Mouse (Mus musculus) spleen, adult 12 weeks (tissue): ENCODE measurements around the gene Apoa1.

ENCODE experiments used
- DNase-seq: peaks from one replicate; pipeline ENCODE4 v3.0.0; 2022; ENCODE audit warnings: low spot score

The Apoa1 gene

DNA sequence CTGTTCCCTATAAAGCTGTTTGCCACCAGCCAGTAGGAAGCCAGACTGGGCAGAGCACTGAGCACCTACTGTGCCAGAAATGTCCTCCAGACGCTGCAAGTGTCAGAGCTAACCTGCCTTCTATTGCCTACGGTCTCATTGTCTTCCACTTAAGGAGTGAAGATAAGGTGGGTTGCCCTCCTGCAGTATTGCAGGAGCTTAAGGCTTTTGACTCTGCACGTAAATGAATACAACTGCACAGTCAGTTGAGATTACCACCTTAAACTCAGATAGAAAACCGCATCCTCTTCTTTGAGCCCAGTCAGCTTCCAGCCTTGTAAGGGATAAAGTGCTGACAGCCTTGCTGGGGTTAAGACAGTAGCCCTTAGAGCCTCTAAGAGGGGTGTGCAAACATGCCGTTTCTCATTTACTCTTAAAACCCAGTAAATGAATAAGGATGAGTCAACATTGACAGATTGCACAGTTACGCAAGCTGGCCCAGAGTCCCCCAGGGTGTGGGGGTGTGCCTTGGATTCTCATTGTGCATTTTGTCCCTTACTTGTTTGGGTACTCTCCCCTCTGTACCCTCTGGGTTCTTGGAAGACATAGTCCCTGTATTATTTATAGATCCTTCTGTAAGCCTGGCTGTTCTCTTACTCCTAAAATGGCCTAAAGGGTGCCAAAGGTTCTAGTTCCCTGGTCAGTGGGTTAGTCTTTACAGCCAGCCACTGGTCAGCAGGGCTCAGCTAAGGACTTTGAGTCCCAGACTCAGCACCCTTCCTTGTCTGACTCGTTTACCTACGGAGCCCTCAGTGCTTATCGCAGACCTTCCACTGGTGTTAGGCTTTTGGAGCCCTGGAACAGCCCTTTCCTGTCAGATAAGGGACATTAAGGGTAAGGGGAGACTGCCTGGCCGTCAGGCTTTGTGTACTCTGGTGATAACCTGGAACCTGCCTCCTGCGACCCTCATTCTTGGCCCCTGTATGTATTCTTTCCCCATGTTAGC lies 12.8 kb upstream of the Apoa1 start:
- DNase-seq, result no peak

DNA sequence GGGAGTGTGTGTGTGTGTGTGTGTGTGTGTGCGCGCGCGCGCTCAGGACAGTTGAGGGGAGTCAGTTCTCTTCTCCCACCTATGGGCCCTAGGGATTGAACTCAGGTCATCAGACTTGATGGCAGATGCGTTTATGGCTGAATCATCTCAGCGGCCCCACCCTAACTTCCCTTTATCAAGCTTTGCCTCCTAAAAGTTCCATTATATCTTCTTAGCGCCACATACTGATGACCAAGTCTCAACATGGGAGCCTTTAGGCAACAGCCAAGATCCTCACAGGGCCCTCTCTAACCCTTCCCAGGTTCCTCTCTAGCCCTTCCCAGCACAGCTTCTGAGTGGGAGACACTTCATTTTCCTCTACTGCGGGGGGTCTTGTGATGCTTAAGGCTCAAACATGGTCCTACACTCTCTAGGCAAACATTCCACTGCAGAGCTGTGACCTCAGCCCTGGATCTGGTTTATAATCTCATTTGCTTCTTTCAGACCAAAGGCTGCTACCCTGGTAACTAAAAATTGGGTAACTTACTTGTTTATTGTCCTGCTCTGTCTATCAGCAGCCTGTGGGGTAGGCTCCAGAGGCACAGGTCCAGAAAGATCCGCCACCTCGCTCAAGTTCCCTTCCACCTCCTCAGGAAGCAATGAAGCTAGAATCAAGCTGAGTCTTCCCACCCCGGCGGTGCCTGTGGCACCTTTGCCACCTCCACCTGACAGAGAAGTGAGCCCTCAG lies 11.5 kb upstream of the Apoa1 start:
- no peak for DNase-seq

DNA sequence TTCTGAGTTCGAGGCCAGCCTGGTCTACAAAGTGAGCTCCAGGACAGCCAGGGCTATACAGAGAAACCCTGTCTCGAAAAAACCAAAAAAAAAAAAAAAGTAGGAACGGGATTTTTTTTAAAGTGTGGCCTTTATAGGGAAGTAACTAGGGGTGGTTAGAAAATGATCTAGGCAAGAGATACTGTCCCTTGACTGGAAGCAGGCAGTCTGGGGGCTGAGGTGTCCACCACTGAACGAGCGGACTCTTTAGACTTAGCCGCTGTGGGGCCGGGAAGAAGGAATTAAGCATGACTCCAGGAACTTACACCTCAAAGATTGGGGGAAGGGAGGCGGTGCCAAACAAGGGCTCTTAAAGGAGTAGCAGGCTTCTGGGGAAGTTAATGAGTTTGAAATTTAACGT lies 10.2 kb upstream of the Apoa1 start:
- DNase-seq, result no peak

DNA sequence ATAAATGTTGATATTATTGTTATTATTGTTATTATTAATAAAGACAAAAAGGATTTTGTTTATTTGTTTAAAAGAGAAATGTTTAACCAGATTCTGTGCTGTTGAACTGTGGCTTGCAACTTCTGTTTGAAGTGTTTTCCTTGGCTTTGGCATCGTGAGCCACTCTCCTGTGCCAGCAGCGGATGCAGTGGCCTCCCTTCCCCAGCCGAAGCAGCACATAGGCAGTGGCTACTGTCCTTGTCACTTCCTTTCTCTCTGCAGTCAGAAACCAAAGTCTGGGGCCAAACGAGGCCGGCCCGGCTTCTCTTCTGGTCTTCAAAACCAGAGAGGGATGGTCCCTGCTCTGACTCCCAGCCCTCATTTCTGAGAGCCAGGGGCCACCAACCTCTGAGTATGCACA lies 5.3 kb upstream of the Apoa1 start:
- DNase-seq, result no peak

DNA sequence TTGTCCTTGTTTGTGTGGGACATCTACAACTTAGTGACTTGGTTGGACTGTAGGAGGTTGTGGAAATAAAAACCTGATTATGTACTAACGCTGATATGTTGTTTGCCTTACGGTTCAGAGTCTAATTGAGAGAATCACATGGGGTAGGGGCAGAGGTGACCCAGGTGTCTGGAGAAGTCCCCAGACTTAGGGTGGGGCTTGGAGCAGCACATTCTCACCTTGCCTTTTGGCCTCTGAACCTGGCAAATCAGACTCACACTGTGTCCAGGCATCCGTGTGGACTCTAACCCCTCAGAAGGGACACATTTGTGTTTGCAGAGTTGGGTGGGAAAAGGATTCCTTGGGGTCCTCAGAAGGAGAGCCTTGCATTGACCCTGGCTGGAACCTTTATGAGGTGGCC lies 4.3 kb upstream of the Apoa1 start:
- no peak for DNase-seq

DNA sequence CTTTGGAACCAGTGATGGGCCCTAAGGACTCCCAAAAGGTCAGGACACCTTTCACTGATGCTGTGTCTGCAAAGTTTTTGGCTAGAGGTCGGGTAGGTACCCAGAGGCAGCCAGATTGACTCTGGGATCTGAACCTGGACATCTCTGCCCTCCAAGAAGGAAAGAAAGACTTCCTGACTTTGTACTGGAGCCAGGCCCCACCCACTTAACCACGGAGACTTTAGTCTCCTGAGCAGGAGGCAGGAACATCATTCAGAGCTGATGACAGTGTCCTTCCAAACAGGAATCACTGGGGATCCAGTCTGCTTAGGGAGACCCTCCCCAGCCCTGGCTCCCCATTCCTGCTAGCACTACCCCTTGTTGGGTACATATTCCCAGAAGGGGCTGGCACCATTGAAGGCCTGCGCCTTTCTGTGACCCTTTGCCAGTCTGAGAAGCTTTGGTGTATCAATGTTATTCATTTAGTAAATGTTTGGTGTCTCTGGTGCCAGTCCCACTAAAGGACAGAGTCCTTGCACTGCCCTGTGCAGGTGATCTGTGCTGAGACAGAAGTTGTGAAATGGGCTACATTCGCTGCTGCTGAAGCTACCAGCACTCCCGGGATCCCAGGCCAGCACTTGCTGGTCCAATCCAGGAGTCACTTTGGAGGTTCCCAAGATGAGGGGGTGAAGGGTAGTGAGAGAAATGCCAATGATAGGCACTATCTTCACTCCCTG lies 3.3 kb upstream of the Apoa1 start:
- DNase-seq, result no peak

DNA sequence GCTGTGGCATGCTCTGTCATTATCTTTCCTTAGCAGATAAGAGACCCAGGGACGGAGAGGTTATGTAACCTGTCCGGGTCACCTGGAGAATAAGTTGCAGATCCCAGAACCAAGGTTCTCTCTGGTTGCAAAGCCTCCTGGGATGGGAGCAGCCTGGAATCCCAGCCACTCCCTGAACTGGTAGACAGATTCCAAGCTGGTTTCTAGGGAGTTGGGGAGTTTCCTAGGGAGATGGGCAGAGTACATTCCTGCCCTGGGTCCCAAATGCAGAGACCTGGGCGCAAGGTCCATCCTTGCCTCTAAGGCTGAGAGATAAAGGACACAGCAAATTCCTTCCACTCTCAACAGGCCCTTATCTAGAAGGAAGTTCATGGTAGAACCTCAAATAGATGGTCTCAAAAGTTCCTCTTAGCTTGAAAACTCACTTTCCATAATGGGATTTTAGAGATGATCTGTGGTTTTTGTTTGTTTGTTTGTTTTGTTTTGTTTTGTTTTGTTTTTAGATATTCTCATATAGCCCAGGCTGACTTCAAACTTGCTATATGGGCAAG lies 1.2 kb upstream of the Apoa1 start:
- no peak for DNase-seq

DNA sequence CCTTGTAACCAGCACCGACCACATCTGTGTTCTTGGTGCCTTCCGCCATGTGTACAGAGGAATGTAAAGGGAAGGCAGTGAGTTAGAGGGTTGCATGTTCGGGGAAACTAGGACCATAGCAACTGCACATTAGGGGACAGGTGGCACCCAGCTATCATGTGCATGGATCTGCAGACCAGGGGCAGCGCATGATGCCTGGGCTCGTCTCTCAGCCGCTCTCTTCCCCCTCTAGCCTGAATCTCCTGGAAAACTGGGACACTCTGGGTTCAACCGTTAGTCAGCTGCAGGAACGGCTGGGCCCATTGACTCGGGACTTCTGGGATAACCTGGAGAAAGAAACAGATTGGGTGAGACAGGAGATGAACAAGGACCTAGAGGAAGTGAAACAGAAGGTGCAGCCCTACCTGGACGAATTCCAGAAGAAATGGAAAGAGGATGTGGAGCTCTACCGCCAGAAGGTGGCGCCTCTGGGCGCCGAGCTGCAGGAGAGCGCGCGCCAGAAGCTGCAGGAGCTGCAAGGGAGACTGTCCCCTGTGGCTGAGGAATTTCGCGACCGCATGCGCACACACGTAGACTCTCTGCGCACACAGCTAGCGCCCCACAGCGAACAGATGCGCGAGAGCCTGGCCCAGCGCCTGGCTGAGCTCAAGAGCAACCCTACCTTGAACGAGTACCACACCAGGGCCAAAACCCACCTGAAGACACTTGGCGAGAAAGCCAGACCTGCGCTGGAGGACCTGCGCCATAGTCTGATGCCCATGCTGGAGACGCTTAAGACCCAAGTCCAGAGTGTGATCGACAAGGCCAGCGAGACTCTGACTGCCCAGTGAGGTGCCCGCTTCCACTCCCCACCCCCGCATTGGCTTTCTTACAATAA lies 1.4 kb downstream of the Apoa1 start:
- peak; percentile 8 for DNase-seq

DNA sequence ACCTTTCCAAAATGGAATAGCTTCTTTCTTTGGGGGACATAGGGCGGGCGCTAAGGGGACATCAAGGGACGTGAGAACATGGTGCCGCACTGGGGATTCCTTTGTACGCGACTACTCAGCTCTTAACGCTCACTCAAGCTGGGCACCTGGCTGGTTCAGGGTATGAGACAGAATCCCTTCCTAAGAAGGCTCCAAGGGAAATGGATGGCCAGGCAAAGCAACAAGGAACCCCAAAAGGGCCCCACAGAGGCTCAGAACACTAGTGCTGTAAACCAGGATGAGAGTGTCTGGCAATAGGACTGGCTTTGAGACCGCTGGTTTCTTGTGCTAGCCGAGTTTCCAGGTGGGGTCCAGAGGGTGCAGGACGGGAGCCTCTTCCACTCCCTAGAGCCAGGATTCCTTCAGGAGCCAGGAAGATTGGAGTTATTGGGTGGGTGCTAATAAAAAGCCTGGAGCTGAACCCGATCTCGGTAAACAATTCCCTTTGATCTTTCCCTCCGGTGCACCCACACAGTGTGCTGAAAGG lies 2.1 kb downstream of the Apoa1 start:
- DNase-seq, result no peak

DNA sequence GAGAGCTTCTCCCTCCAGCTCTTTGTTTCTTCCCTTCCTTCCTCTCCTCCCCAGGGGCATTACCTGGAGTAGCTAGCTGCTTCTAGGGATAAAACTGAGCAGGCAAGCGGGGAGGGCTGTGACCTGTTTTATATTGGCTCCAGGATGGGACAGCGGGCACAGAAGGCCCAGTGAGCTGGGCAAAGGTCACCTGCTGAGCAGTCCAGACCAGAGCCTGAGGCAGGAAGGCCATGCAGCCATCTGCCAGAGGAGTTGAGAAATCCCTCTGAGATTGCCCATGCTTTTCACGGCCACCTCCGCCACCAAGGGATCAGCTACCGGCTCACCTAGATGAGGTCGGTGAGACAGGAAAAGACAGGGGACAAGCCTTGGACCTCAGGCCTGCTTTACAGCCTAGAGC lies 6.8 kb downstream of the Apoa1 start:
- DNase-seq, result no peak

DNA sequence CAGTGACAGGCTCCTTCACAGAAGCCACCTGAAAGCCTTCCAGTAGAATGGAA lies 7.0 kb downstream of the Apoa1 start, which contains the start of gene Apoc3:
TSS of gene Apoc3 (minus strand) at position 41 of the 53 bp plus-strand sequence.
- no peak for DNase-seq

DNA sequence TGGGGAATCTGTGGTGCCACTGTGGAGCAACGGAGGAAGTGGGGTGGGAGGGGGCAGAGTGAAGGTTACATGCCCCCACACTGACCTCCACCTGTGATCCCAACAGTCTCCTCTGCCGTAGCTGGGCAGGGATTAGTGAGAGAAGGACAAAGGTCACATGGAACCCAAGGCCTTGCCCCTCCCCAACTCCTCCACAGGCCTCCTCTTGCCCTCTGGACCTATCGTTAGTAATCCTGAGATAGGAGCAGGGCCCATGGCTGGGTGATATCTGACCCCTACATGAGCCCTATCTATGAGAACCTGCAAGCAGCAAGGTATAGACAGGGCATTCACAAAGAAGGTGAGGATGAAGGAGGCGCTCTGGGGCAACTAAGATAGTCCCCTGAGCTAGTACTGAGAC lies 7.3 kb downstream of the Apoa1 start:
- no peak for DNase-seq

DNA sequence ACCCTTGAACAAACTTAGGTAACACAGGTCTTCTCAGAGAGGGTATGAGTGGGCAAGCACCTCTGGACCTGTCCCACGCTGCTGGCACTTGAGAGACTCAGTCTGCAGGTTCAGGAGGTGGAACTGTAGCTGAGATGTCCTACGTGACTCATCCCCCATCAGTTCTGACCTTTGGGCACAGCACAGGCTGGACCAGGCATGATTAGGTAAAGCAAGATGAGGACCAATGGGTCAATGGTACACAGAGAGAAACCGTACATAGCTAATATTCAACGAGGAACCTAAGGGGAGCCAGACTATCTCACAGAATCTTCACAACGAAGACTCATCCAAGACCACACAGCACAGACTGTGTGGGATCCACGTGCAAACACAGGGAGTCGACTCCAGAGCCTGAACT lies 10.5 kb downstream of the Apoa1 start:
- no peak for DNase-seq

DNA sequence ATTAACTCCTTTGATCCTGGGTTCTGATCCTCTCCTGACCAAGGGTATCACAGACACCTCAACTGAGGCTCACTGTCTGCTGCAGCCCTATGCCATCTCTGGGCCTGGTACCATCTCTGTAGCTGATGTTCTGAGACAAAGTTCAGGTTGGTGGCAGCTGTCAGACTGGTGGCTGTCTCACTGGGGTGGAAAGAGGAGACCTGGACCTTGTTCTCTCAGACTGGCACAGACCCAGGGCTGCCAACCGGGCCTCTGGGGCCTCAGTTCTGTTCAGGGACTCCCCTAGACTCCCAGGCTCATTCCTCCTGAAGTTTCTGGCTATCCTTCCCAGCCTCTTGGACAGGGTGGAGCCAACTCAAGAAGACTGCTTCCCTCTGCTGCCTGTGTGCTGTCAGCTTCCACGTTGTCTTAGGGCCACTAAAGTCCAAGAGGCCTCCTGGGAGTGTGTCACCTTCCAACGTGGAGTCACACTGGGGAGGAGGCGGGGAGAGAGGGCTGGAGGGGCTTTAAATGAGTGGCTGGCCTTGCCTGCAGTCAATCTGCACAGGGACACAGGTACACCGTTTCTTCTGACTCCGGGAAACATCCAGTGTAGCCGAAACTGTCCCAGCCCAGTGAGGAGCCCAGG lies 12.3 kb downstream of the Apoa1 start, which contains the start of gene Apoa4:
TSS of gene Apoa4 (plus strand) at position 171 of the 628 bp plus-strand sequence.
- no peak for DNase-seq

DNA sequence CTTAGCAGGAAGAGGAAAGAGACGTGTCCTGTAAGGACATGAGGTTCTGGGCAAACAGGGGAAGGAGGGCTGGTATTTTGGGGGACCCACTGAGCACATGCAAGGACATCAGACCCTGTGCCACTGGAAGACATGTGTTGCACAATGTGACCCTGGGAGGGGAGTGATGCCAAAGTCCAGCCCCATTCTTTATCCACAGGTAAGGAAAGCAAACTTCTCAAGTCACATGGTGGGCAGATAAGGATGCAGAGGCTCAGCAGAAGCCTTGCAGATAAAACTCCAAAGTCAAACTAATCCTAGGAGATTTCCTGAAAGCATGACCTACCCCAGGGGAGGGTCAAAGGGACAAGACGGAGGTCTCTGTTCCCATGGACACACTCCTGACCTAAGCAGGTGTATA lies 13.4 kb downstream of the Apoa1 start:
- DNase-seq, result no peak

DNA sequence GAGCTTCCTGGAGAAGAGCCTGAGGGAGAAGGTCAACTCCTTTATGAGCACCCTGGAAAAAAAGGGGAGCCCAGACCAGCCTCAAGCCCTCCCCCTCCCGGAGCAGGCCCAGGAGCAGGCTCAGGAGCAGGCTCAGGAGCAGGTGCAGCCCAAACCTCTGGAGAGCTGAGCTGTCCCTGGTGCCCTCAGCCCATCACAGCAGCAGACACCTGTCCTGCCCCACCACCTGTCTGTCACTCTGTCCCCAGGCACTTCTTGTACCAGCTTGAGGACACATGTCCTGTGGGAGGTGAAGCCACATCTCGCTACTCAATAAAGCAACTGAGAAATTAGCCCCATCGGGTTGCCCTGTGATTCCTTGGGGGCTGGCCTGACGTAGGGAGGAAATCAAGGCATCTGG lies 14.7 kb downstream of the Apoa1 start:
- DNase-seq, result no peak

DNA sequence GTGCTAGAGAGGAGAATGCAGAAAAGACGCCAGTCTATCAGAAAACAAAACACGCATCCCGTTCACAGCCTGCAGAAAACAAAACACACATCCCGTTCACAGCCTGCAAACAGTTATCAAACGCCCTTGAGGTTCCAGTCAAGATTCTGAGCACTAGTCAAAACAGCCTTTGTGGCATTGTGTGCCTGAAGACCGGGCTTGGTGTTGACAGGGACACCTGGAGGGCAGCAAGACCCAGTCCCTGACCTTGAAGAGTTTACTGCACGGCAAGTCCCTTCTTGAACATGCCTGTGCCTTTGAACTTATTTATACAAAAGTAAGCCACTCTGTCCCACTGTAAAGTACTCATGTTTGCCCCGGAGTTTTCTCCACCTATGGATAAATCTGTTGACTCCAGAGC lies 15.2 kb downstream of the Apoa1 start:
- no peak for DNase-seq

DNA sequence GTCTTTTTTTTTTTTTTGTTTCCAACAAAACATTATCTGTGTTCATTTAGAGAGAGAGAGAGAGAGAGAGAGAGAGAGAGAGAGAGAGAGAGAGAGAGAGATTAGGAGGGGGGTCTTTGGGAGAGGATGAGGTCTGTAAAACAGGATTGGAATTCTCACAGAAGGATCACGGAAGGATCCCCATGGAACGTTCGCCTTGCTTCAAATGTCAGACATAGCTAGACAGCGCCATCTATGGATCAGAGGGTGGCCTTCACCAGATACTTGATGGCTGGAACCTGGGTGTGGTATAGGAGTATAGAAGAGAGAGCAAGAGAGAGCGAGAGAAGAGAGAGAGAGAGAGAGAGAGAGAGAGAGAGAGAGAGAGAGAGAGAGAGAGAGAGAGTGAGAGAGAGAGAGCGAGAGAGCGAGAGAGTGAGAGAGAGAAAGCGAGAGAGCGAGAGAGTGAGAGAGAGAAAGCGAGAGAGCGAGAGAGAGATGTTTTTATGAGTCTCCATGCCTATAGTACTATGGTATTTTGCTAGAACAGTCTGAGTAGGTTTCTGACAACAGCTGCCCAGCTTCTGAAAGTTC lies 18.5 kb downstream of the Apoa1 start:
- no peak for DNase-seq

DNA sequence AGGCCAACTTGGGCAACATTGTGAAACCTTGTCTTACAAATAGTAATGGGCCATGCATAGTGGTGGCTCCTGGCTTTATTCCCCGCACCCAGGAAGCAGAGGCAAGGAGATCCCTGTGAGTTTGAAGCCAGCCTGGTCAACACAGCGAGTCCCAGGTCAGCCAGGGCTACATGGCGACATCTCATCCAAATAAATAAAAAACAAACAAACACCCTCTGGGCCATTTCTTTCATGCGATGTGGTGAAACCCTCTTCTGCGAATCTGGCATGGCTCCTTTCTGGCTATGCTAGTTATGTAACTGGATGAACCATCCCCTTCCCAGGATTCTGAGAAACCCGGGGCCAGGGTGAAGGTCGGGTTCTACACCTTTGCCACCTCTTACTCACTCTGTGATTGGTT lies 27.8 kb downstream of the Apoa1 start:
- no peak for DNase-seq

DNA sequence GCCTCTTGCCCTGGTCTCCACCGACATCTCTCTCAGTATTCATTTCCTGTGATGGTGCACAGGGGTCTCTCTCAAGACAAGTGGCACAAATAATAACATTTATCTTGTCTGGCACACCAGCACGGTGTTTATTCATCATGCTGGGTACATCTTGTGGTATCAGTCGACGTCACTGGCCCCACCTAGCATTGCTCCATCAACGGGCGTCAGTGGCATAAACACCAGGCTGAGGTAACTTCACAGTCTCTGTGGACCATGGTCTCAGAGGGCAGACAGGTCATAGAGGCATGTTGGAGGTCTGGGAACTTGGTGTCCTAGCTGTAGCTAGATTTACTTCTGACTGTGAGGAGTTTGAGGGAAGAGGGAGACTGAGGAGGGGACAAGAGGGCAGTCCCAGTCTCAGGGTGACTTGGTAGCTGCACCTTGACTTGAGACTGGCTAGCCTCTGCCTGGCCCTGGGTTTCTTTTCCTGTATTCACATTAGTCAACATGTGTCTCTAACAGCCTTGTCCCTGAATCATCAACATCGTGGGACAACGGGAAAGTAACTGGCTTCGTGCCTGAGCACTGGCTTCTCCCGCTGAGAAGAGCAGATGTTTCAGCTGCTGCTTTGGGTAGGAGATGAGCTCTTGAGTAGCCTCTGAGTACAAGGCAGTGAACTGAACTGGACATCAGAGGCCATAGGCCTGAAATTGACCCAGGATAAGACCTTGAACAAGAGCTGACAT lies 28.4 kb downstream of the Apoa1 start:
- DNase-seq, result no peak
